Mouse (Mus musculus): ENCODE data around the gene Arrdc4. TPM values are rescaled to one million over a fixed set of nuclear protein-coding genes. Genes with fewer than 3 reads are reported as not detected.

Gene Arrdc4
- polyA plus RNA-seq, 1 experiment, result 44.1 TPM

GRCm38 (mm10) chr7:68705162-68705561, 43.9 kb downstream of the Arrdc4 start:
- Histone ChIP-seq H3K27me3 (ENCODE audit: control insufficient read depth, insufficient read depth, low read length, poor library complexity, severe bottlenecking) (no peaks in the 10 kb centered on the region), H3K36me3 (ENCODE audit: control insufficient read depth, insufficient read depth, low read length, poor library complexity, severe bottlenecking) (no peaks in the 10 kb centered on the region), H3K9ac (ENCODE audit: low read depth, poor library complexity, severe bottlenecking) (no peak overlapping the region), H3K4me3 (ENCODE audit: low read depth, low read length) (no peak overlapping the region), H3K4me1 (ENCODE audit: control insufficient read depth, insufficient read depth, low read length) (no peaks in the 10 kb centered on the region), H3K27ac (ENCODE audit: insufficient read depth, low read length) (no peak overlapping the region), H3K9me3 (replicated peaks; ENCODE audit: control insufficient read depth, insufficient read depth, low read length, poor library complexity, severe bottlenecking) (no peaks in the 10 kb centered on the region)
- peak; percentile 48 for TF ChIP-seq CTCF (IDR thresholded peaks at IDR 0.05; ENCODE audit: low read depth, low read length)
- no peak for TF ChIP-seq POLR2A (IDR thresholded peaks at IDR 0.05; ENCODE audit: insufficient read depth, low read length)
- TF ChIP-seq EP300 (IDR thresholded peaks at IDR 0.05; ENCODE audit: insufficient read depth, low read depth, low read length), result no peak

- no peaks in the 10 kb centered on the region for H3K27me3 ChIP-seq (ENCODE audit: control insufficient read depth, insufficient read depth, low read length, poor library complexity, severe bottlenecking)
- no peak overlapping the region for H3K9ac ChIP-seq (ENCODE audit: low read depth, poor library complexity, severe bottlenecking)
- no peaks in the 10 kb centered on the region for H3K36me3 ChIP-seq (ENCODE audit: control insufficient read depth, insufficient read depth, low read length, poor library complexity, severe bottlenecking)
- no peaks in the 10 kb centered on the region for H3K4me1 ChIP-seq (ENCODE audit: control insufficient read depth, insufficient read depth, low read length)
- H3K4me3 ChIP-seq (ENCODE audit: low read depth, low read length), result no peak overlapping the region
- H3K9me3 ChIP-seq (replicated peaks; ENCODE audit: control insufficient read depth, insufficient read depth, low read length, poor library complexity, severe bottlenecking), result no peaks in the 10 kb centered on the region
- no peak for TF ChIP-seq CTCF (IDR thresholded peaks at IDR 0.05; ENCODE audit: low read depth, low read length)
- TF ChIP-seq EP300 (IDR thresholded peaks at IDR 0.05; ENCODE audit: insufficient read depth, low read depth, low read length), result no peak
- TF ChIP-seq POLR2A (IDR thresholded peaks at IDR 0.05; ENCODE audit: insufficient read depth, low read length), result no peak
- H3K27ac ChIP-seq (ENCODE audit: insufficient read depth, low read length), result no peak overlapping the region
Measured at GRCm38 (mm10) chr7:68697313-68697712, 51.7 kb downstream of the Arrdc4 start.

- no peaks in the 10 kb centered on the region for H3K9me3 ChIP-seq (replicated peaks; ENCODE audit: control insufficient read depth, insufficient read depth, low read length, poor library complexity, severe bottlenecking)
- TF ChIP-seq POLR2A (IDR thresholded peaks at IDR 0.05; ENCODE audit: insufficient read depth, low read length), result no peak
- no peak for TF ChIP-seq EP300 (IDR thresholded peaks at IDR 0.05; ENCODE audit: insufficient read depth, low read depth, low read length)
- no peak for TF ChIP-seq CTCF (IDR thresholded peaks at IDR 0.05; ENCODE audit: low read depth, low read length)
- H3K9ac ChIP-seq (ENCODE audit: low read depth, poor library complexity, severe bottlenecking), result no peak overlapping the region
- H3K4me1 ChIP-seq (ENCODE audit: control insufficient read depth, insufficient read depth, low read length), result no peaks in the 10 kb centered on the region
- no peak overlapping the region for H3K27ac ChIP-seq (ENCODE audit: insufficient read depth, low read length)
- no peaks in the 10 kb centered on the region for H3K27me3 ChIP-seq (ENCODE audit: control insufficient read depth, insufficient read depth, low read length, poor library complexity, severe bottlenecking)
- H3K36me3 ChIP-seq (ENCODE audit: control insufficient read depth, insufficient read depth, low read length, poor library complexity, severe bottlenecking), result no peaks in the 10 kb centered on the region
- no peak overlapping the region for H3K4me3 ChIP-seq (ENCODE audit: low read depth, low read length)
Measured at GRCm38 (mm10) chr7:68696908-68697307, 52.1 kb downstream of the Arrdc4 start.

GRCm38 (mm10) chr7:68696446-68696845, 52.6 kb downstream of the Arrdc4 start:
- H3K9me3 ChIP-seq (replicated peaks; ENCODE audit: control insufficient read depth, insufficient read depth, low read length, poor library complexity, severe bottlenecking), result no peaks in the 10 kb centered on the region
- H3K36me3 ChIP-seq (ENCODE audit: control insufficient read depth, insufficient read depth, low read length, poor library complexity, severe bottlenecking), result no peaks in the 10 kb centered on the region
- no peaks in the 10 kb centered on the region for H3K4me1 ChIP-seq (ENCODE audit: control insufficient read depth, insufficient read depth, low read length)
- no peaks in the 10 kb centered on the region for H3K27me3 ChIP-seq (ENCODE audit: control insufficient read depth, insufficient read depth, low read length, poor library complexity, severe bottlenecking)
- H3K27ac ChIP-seq (ENCODE audit: insufficient read depth, low read length), result no peak overlapping the region
- TF ChIP-seq CTCF (IDR thresholded peaks at IDR 0.05; ENCODE audit: low read depth, low read length), result no peak
- no peak for TF ChIP-seq EP300 (IDR thresholded peaks at IDR 0.05; ENCODE audit: insufficient read depth, low read depth, low read length)
- no peak for TF ChIP-seq POLR2A (IDR thresholded peaks at IDR 0.05; ENCODE audit: insufficient read depth, low read length)
- H3K4me3 ChIP-seq (ENCODE audit: low read depth, low read length), result no peak overlapping the region
- H3K9ac ChIP-seq (ENCODE audit: low read depth, poor library complexity, severe bottlenecking), result no peak overlapping the region

GRCm38 (mm10) chr7:68692731-68693130, 56.3 kb downstream of the Arrdc4 start:
- Histone ChIP-seq H3K9me3 (replicated peaks; ENCODE audit: control insufficient read depth, insufficient read depth, low read length, poor library complexity, severe bottlenecking) (no peaks in the 10 kb centered on the region), H3K27ac (ENCODE audit: insufficient read depth, low read length) (no peak overlapping the region), H3K4me3 (ENCODE audit: low read depth, low read length) (no peak overlapping the region), H3K36me3 (ENCODE audit: control insufficient read depth, insufficient read depth, low read length, poor library complexity, severe bottlenecking) (no peaks in the 10 kb centered on the region), H3K9ac (ENCODE audit: low read depth, poor library complexity, severe bottlenecking) (no peak overlapping the region), H3K4me1 (ENCODE audit: control insufficient read depth, insufficient read depth, low read length) (no peaks in the 10 kb centered on the region), H3K27me3 (ENCODE audit: control insufficient read depth, insufficient read depth, low read length, poor library complexity, severe bottlenecking) (no peaks in the 10 kb centered on the region)
- TF ChIP-seq POLR2A (IDR thresholded peaks at IDR 0.05; ENCODE audit: insufficient read depth, low read length) (no peak), EP300 (IDR thresholded peaks at IDR 0.05; ENCODE audit: insufficient read depth, low read depth, low read length) (no peak), CTCF (IDR thresholded peaks at IDR 0.05; ENCODE audit: low read depth, low read length) (no peak)

GRCm38 (mm10) chr7:68691454-68691853, 57.6 kb downstream of the Arrdc4 start:
- H3K9me3 ChIP-seq (replicated peaks; ENCODE audit: control insufficient read depth, insufficient read depth, low read length, poor library complexity, severe bottlenecking), result no peaks in the 10 kb centered on the region
- no peak overlapping the region for H3K27ac ChIP-seq (ENCODE audit: insufficient read depth, low read length)
- H3K36me3 ChIP-seq (ENCODE audit: control insufficient read depth, insufficient read depth, low read length, poor library complexity, severe bottlenecking), result no peaks in the 10 kb centered on the region
- no peaks in the 10 kb centered on the region for H3K27me3 ChIP-seq (ENCODE audit: control insufficient read depth, insufficient read depth, low read length, poor library complexity, severe bottlenecking)
- TF ChIP-seq CTCF (IDR thresholded peaks at IDR 0.05; ENCODE audit: low read depth, low read length), result no peak
- TF ChIP-seq EP300 (IDR thresholded peaks at IDR 0.05; ENCODE audit: insufficient read depth, low read depth, low read length), result no peak
- TF ChIP-seq POLR2A (IDR thresholded peaks at IDR 0.05; ENCODE audit: insufficient read depth, low read length), result no peak
- no peak overlapping the region for H3K4me3 ChIP-seq (ENCODE audit: low read depth, low read length)
- H3K4me1 ChIP-seq (ENCODE audit: control insufficient read depth, insufficient read depth, low read length), result no peaks in the 10 kb centered on the region
- H3K9ac ChIP-seq (ENCODE audit: low read depth, poor library complexity, severe bottlenecking), result no peak overlapping the region

All from ES-Bruce4 (cell line).